Mouse (Mus musculus): ENCODE measurements at regions not wholly inside any gene's neighbourhood (a gene's known extent, or its start where the extent isn't known, plus 50 kb on each side); places are given as distances from the start of the nearest gene placed in this dataset.

- no peak for ATAC-seq (replicated peaks; ENCODE audit: insufficient number of reproducible peaks, low FRiP score, low TSS enrichment, poor library complexity, severe bottlenecking)
Measured at GRCm38 (mm10) chr13:45208540-45209197, 130.2 kb downstream of the Gm9817 start.

DNA sequence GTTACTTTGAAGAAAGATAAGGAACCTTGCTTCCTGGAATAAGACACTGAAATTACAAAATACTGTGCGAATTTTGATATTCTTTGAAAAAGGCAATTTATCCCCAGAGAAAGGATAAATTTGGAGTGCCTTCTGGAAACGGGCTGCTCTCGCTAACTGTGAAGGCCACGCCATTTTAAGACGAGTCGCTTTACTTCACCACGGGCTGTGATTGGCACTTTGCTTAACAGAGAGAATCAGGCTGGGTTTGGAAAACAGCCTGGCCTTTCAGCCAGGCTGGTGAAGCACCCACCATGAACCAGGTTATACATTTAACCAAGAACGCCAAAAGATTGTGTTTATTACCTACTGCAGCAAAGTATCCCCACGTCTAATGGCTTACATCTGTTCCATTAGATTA, 132.7 kb downstream of the Gm9817 start:
- no peak for ATAC-seq (replicated peaks; ENCODE audit: insufficient number of reproducible peaks, low FRiP score, low TSS enrichment, poor library complexity, severe bottlenecking)

DNA sequence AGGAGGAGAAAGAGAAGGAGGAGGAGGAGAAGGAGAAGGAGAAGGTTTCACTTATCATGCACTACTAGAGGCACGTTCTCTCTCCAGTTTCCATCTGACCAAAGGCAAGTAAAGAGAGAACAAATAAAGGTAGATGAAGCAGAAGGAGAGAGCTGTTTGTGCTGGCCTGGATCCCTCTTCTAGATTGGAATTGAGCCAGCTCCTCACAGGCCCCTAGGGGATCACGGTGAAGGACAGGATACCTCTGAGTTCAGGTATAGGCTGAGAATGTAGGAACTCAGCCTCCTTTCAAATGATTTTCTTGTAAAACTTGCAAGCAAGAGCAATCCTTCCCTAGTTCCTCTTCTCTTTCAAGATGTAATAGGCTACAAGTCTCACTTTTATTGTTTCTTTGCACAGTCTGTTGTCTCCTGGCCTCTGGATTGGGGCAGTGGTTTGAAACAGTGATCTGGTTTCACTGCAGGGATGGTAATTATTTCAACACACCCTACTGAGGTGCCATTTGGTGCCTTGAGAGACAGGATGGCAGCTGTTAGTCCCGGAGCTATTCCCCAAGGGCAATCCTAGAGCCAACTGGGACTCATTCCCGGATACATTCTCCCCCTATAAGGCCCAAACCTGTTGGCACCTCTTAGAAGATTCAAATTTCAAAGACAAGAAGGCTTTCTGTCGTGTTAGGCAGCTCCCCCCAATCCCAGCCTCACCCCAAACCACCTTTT, 134.8 kb downstream of the Gm9817 start:
- ATAC-seq (replicated peaks; ENCODE audit: insufficient number of reproducible peaks, low FRiP score, low TSS enrichment, poor library complexity, severe bottlenecking) = no peak

DNA sequence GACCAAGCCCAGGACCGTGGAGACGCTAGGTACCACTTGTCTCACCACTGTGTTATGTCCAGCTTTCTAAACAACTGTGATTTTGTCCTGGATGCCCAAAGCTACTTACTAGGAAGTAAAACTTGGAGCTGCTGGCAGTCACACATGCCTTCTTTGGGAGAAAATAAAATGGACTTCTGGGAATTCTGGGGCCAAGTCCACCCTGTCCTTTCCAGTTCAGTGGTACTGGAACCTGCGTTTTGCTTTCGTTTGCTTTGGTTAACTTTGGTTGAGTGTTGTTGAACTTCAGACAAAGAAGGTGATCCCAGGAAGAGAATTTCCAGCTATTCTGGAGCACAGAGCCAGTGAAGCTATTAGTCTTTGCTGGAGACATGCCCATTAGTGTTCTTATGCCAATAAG, 139.8 kb downstream of the Gm9817 start:
- ATAC-seq (replicated peaks; ENCODE audit: insufficient number of reproducible peaks, low FRiP score, low TSS enrichment, poor library complexity, severe bottlenecking) = no peak

DNA sequence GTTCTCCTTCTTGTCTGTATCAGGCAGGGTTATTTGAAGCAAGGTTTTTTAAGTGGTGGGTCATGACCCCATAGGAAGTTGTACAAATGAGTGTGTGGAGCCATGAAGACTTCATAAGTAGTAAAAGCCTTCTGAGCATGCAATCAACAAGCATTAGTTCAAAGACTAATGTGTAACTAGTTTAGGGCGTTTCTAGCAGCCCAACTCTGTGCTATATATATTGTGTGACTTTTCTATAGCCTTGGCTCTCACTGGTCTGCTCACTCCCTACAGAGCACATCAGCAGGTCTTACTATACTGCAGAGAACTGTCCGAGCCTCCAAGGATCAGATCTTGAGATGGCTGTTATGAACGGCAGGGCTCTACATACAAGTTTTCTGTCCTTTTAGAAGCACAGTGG, 141.2 kb downstream of the Gm9817 start:
- ATAC-seq (replicated peaks; ENCODE audit: insufficient number of reproducible peaks, low FRiP score, low TSS enrichment, poor library complexity, severe bottlenecking) = no peak

DNA sequence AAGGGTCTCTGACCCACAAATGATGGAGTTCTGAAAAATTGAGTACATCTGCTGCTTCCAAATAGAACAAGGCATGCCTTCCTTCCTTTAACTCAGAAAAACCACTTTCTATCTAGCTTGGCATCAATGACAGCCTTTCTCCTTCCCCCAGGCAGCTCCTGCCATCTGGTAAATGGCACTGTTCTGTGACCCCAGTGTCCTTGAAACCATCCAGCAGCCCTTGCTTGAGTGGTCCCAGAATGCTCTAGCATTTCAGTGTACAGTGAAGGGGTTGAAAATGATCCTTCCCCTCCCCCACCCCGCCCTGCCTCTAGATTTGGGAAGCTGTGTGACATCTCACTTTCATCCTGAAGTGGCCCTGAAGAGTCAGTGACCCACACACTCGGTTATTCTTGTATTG, 152.3 kb downstream of the Gm9817 start:
- no peak for ATAC-seq (replicated peaks; ENCODE audit: insufficient number of reproducible peaks, low FRiP score, low TSS enrichment, poor library complexity, severe bottlenecking)

GRCm38 (mm10) chr13:45235236-45235635, 154.3 kb upstream of the Mylip start:
- no peak for ATAC-seq (replicated peaks; ENCODE audit: insufficient number of reproducible peaks, low FRiP score, low TSS enrichment, poor library complexity, severe bottlenecking)

GRCm38 (mm10) chr13:45238258-45238657, 151.3 kb upstream of the Mylip start:
- ATAC-seq (replicated peaks; ENCODE audit: insufficient number of reproducible peaks, low FRiP score, low TSS enrichment, poor library complexity, severe bottlenecking) = no peak

GRCm38 (mm10) chr13:45239153-45239552, 150.4 kb upstream of the Mylip start:
- no peak for ATAC-seq (replicated peaks; ENCODE audit: insufficient number of reproducible peaks, low FRiP score, low TSS enrichment, poor library complexity, severe bottlenecking)

GRCm38 (mm10) chr13:45240009-45240653, 149.4 kb upstream of the Mylip start:
- no peak for ATAC-seq (replicated peaks; ENCODE audit: insufficient number of reproducible peaks, low FRiP score, low TSS enrichment, poor library complexity, severe bottlenecking)

- no peak for ATAC-seq (replicated peaks; ENCODE audit: insufficient number of reproducible peaks, low FRiP score, low TSS enrichment, poor library complexity, severe bottlenecking)
Measured at GRCm38 (mm10) chr13:45242261-45242660, 147.3 kb upstream of the Mylip start.

GRCm38 (mm10) chr13:45242750-45243149, 146.8 kb upstream of the Mylip start:
- ATAC-seq (replicated peaks; ENCODE audit: insufficient number of reproducible peaks, low FRiP score, low TSS enrichment, poor library complexity, severe bottlenecking) = no peak

DNA sequence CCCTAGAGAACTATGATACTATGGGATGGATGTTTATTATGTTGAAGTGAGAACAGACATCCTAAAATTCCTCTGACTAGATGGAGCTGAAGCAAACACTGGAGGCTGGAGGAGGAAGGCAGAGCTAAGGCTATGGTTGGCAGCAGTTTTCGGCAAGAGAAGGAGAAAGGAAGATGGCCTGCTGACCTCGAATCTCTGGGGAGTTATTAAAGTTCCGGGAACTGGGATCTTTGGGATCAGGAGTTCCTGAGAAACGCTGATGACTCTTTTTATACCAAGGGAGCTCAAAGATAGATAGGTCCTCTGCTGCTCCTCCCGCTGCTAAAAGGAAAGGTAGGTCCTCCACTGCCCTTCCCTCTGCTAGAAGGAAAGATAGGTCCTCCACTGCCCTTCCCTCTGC, 143.9 kb upstream of the Mylip start:
- ATAC-seq (replicated peaks; ENCODE audit: insufficient number of reproducible peaks, low FRiP score, low TSS enrichment, poor library complexity, severe bottlenecking) = no peak

DNA sequence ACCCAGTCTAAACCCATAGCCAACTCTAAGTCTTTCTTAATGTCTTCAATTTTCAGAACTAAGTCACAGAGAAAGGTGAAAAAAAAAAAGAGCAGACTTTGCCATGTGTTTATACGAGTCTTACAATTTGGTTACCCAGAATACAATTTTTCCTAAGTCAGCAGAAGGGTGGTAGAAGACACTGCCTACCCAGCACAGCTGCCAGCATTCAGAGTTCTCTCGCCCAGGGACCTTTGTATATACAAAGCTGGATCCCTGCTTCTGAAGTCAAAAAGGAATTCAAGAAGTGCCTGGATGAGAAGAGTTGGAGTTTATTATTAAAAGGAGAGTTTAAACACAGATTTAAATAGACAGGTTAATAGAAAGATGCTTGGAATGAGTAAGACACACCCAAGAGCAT, 143.2 kb upstream of the Mylip start:
- ATAC-seq (replicated peaks; ENCODE audit: insufficient number of reproducible peaks, low FRiP score, low TSS enrichment, poor library complexity, severe bottlenecking) = no peak

DNA sequence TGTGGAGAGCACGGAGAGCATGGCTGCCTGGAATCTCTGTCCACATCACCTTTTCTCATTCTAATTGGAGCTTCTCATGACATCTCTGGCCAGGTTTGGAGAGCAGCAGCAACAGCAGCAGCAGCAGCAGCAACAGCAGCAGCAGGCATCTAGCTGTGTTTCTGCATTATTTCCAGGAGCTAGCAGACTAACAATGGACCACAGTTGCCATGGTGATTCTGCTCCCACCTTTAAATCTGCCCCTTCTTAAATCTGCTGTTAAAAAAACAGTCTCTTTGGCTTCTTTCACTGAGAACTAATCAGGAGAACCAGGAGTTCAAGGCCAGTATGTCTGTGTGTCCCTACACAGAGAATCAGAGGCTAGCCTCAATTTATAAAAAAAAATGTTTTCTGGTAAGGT, 139.5 kb upstream of the Mylip start:
- no peak for ATAC-seq (replicated peaks; ENCODE audit: insufficient number of reproducible peaks, low FRiP score, low TSS enrichment, poor library complexity, severe bottlenecking)

DNA sequence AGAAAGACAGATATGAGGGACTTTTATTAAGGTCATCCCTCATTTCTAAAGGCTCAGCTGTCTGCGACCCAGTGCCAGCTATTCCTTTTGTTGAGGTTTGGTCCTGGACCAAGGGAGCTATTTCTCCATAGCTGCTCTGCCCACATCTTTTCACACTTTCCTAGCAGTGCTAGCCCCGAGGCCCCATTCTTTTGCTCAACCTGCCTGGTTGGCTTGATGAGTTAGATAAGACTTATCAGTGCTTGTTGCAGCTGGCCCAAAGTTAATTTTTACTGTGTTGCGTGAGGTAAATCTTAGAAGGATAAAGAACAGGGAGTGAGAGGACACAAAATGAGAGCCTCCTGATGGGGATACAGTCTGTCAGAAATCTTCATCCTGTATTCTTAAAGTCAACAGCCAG, 138.5 kb upstream of the Mylip start:
- no peak for ATAC-seq (replicated peaks; ENCODE audit: insufficient number of reproducible peaks, low FRiP score, low TSS enrichment, poor library complexity, severe bottlenecking)

- ATAC-seq (replicated peaks; ENCODE audit: insufficient number of reproducible peaks, low FRiP score, low TSS enrichment, poor library complexity, severe bottlenecking) = no peak
Measured at GRCm38 (mm10) chr13:45252126-45252525, 137.4 kb upstream of the Mylip start.

- no peak for ATAC-seq (replicated peaks; ENCODE audit: insufficient number of reproducible peaks, low FRiP score, low TSS enrichment, poor library complexity, severe bottlenecking)
Measured at GRCm38 (mm10) chr13:45253221-45253620, 136.3 kb upstream of the Mylip start.

DNA sequence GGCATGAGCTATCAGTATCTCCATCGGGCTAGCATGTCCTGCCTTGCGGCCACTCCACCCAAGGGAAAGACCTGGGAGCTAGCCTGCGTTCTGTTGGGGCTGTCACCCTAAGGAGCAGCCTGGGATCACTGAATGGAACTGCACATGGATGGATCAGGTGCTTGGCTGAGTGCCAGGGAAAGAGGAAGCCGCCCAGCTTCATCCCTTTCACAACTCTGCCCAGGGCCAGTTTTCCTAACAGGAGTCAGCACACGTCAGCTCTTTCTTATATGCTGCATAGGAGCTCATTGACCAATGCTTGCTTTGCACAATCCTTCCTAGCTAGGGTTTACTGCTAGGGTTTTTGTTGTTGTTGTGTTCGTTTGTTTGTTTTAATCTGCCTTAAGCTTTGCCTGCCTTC, 134.3 kb upstream of the Mylip start:
- ATAC-seq (replicated peaks; ENCODE audit: insufficient number of reproducible peaks, low FRiP score, low TSS enrichment, poor library complexity, severe bottlenecking) = no peak

- no peak for ATAC-seq (replicated peaks; ENCODE audit: insufficient number of reproducible peaks, low FRiP score, low TSS enrichment, poor library complexity, severe bottlenecking)
Measured at GRCm38 (mm10) chr13:45262011-45262410, 127.5 kb upstream of the Mylip start.
